Mouse (Mus musculus) stomach, embryonic 14.5 days (tissue): ENCODE measurements around the gene 1600002K03Rik. TPM values are rescaled to one million over a fixed set of nuclear protein-coding genes. Genes with fewer than 3 reads are reported as not detected.

Source experiments
- ATAC-seq: fragments of 200-750 bp; cut with Nextera tagmentation; 2 replicates; pipeline ENCODE4 v1.8.0; 2017; ENCODE audit warnings: low read depth, moderate TSS enrichment; ENCODE audit not compliant: insufficient number of reproducible peaks, insufficient read depth, low FRiP score
- H3K27ac ChIP-seq: fragments of 300-500 bp; sonication (generic); 2 replicates; pipeline ENCODE4 v1.5.1; 2014; ENCODE audit warnings: mild to moderate bottlenecking, low read length, moderate library complexity, mixed read lengths
- H3K27me3 ChIP-seq: fragments of 300-500 bp; sonication (generic); 2 replicates; pipeline ENCODE4 v1.6.1; 2014; ENCODE audit warnings: low read length, control low read depth, mixed read lengths; ENCODE audit not compliant: control insufficient read depth, insufficient read depth
- H3K36me3 ChIP-seq: fragments of 300-500 bp; sonication (generic); 2 replicates; pipeline ENCODE4 v1.6.1; 2014; ENCODE audit warnings: mild to moderate bottlenecking, control low read depth, low read length, moderate library complexity, mixed read lengths; ENCODE audit not compliant: control insufficient read depth, insufficient read depth
- H3K4me1 ChIP-seq: fragments of 300-500 bp; sonication (generic); 2 replicates; pipeline ENCODE4 v1.6.1; 2014; ENCODE audit warnings: low read length, control low read depth, mixed read lengths; ENCODE audit not compliant: control insufficient read depth, insufficient read depth
- H3K4me2 ChIP-seq: fragments of 300-500 bp; sonication (generic); replicated peaks from 2 replicates; pipeline ENCODE4 v1.6.1; 2014; ENCODE audit warnings: low read depth, low read length, control low read depth
- H3K4me3 ChIP-seq: fragments of 300-500 bp; sonication (generic); 2 replicates; pipeline ENCODE4 v1.5.1; 2014; ENCODE audit warnings: low read depth, low read length, control low read depth
- H3K9ac ChIP-seq: fragments of 300-500 bp; sonication (generic); replicated peaks from 2 replicates; pipeline ENCODE4 v1.6.1; 2014; ENCODE audit warnings: low read depth, mild to moderate bottlenecking, control low read depth, low read length, moderate library complexity, mixed read lengths
- H3K9me3 ChIP-seq: fragments of 300-500 bp; sonication (generic); 2 replicates; pipeline ENCODE4 v1.6.1; 2016; ENCODE audit warnings: low read depth, low read length, control low read depth; ENCODE audit not compliant: control insufficient read depth
- WGBS: fragments of 180-500 bp; shearing (Covaris S2); extraction: QIAGEN DNeasy Blood & Tissue Kit; methylation state at CpG from one replicate; pipeline ENCODE4 v1.1.7; 2014; 5-methylcytosine and 5-hydroxymethylcytosine counted together
- polyA plus RNA-seq: library from polyadenylated mRNA; unstranded; fragments of >200 nt; fragmentation: Nextera tagmentation; extraction: Ambion mirVana; gene quantifications from 2 replicates; pipeline ENCODE4 v1.2.1, GENCODE M21; 2014

Gene 1600002K03Rik
- polyA plus RNA-seq, 1 experiment from 2014 or later: 13.9 TPM

DNA sequence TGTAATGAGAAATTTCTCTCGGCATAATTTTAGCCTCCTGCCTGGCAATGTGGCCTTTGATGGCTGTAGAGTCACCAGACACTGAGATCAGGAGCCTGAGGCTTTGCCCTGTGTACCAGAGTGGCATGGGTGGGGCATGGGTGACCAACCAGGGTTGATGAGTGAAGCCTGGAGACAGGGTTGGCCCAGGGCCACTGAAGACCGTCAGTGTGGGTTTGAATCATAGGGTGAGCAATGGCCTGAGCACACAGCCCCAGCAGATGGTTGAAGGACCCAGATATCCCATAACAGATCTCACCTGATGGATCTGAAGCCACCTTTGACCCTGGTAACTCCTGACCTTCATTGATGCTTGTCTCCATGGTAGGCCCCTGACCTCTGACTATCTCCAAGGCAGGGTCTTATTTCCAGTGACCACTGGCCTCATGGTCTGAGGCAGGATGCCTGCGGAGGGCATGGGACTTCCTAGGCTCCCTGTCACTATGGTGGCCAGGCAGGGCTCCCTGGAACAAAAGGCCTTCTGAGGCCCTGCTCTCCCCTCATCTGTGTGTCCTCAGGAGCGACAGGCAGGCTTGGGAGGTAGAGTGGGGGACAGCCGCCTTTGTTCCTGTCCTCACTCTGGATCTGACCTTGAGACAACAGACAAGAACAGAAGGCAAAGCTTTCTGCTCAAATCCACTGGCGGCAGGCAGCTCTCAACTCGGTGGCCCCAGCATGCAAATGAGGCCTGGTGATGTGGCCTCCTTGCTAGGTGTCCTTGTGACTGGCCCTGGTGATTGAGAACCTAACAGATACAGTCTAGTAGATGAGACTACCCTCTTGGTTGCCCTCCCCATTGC, 4.9 kb downstream of the 1600002K03Rik start:
- Histone ChIP-seq H3K4me1 (peaks cover 12% of the 10 kb centered on the region; the same call in 1 of the 2 replicates), H3K36me3 (peaks cover 6% of the 10 kb centered on the region), H3K27me3 (no peaks in the 10 kb centered on the region), H3K4me3 (no peak overlapping the region), H3K9ac (no peak overlapping the region), H3K27ac (no peak overlapping the region), H3K9me3 (no peaks in the 10 kb centered on the region), H3K4me2 (no peak overlapping the region)
- WGBS: 62% methylated on average over 7 of the region's 7 CpGs
- ATAC-seq: no peak

DNA sequence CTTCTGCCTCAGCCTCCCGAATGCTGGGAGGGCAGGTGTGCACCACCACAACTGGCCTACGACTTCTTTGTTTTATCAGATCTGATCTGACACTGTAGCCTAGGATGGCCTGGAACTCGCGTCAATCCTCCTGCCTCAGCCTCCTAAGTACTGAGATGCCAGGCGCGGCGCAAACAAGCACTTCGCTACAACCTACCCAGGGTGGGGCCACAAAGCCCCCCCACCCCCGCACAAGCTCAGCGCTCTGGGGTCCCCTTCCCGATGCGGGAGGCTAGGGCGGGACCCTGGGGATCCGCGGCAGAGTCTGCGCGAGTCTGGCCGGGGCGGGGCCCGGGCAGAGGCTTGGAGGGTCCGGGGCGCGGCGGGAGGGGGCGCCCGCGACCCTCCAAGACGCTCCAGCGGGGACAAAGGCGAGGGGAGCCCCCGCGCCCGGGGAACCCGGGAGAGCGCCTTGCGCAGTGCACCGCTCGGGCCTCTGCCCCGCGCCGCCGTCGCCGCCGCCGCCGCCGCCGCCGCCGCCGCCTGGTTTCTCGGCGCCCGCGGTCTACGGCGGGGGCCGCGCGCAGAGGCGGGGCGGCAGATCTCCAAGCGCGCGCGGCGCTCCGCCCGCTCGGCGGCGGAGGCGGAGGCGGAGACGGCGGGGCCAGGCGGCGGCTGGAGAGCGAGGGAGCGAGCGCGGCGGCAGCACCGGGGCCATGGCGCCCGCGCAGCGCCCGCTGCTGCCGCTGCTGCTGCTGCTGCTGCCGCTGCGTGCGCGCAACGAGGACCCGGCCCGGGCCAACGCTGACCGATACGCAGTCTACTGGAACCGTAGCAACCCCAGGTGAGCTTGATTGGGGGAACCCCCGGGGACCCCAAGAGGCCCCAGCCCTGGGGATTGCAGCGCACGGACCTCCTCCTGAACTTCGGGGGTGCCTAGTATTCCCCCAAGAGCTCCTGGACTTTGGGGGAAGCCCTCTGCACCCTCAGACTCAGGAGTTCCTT, 6.6 kb downstream of the 1600002K03Rik start, which contains the start of gene Efna2:
Gene Efna2, plus strand, starts transcription at position 415 of the 984 bp plus-strand sequence.
- peak; percentile 62; the same call in 1 of the 2 replicates for ATAC-seq
- H3K4me1 ChIP-seq: peaks cover 12% of the 10 kb centered on the region; the same call in 1 of the 2 replicates
- H3K9me3 ChIP-seq: no peaks in the 10 kb centered on the region
- peak within 1 kb of the TSS; percentile 66 for H3K4me3 ChIP-seq
- peaks cover 6% of the 10 kb centered on the region for H3K36me3 ChIP-seq
- 2% methylated on average over 66 of the region's 106 CpGs for WGBS
- peak within 1 kb of the TSS; percentile 55 for H3K27ac ChIP-seq
- H3K9ac ChIP-seq: peak within 1 kb of the TSS; percentile 89
- H3K27me3 ChIP-seq: no peaks in the 10 kb centered on the region
- peak within 1 kb of the TSS; percentile 79 for H3K4me2 ChIP-seq

DNA sequence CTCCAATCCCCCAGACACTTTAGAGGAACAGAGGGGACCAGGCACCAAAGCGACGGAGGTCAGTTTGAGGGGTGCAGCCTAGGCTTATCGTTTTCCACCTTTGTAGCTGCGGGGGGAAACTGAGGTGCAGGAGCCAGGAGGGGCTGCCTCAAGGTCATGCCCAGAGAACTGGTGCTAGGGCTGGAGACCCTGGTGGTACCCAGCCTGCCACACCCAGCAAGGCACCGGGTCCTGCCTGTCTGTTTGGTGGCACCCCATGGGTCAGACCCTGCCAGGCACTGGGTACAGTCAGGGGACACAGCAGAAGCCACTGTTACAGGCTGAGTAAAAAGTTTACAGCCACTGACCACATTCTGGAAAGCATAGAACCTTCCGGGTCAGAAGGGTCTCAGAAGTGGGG, 7.5 kb downstream of the 1600002K03Rik start:
- peak overlapping the region; percentile 79 for H3K4me2 ChIP-seq
- no peak for ATAC-seq
- H3K36me3 ChIP-seq: peaks cover 6% of the 10 kb centered on the region
- H3K9me3 ChIP-seq: no peaks in the 10 kb centered on the region
- WGBS: 42% methylated on average over 6 of the region's 6 CpGs
- H3K9ac ChIP-seq: peak overlapping the region; percentile 89
- no peaks in the 10 kb centered on the region for H3K27me3 ChIP-seq
- H3K4me3 ChIP-seq: peak overlapping the region; percentile 66
- H3K27ac ChIP-seq: no peak overlapping the region
- peaks cover 12% of the 10 kb centered on the region; the same call in 1 of the 2 replicates for H3K4me1 ChIP-seq

DNA sequence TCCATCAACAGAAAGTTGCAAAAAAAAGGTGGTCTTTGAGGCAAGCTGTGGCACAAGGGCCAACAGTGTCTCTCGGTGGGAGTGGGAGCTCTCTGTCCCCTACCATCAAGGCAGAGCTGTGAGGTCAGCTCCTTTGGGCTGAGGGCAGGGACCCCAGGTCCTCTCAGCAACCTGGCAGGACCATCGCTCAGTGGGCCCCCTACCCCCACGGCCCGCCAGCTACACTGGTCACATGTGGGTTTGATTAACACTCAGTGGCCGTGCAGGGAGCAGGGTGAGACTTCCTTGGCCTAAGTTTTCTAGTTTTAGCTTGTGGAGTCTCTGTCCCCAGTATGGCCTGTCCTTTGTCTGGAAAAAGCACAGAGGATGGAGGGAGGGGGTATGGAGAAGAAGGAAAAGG, 8.1 kb downstream of the 1600002K03Rik start:
- ATAC-seq: no peak
- Histone ChIP-seq H3K27ac (no peak overlapping the region), H3K27me3 (no peaks in the 10 kb centered on the region), H3K9me3 (no peaks in the 10 kb centered on the region), H3K9ac (peak overlapping the region; percentile 89; the same call in 1 of the 2 replicates), H3K4me1 (peaks cover 12% of the 10 kb centered on the region; the same call in 1 of the 2 replicates), H3K4me3 (peak overlapping the region; percentile 66; the same call in 1 of the 2 replicates), H3K4me2 (peak overlapping the region; percentile 79), H3K36me3 (peaks cover 6% of the 10 kb centered on the region)
- WGBS: 40% methylated on average over 5 of the region's 5 CpGs

DNA sequence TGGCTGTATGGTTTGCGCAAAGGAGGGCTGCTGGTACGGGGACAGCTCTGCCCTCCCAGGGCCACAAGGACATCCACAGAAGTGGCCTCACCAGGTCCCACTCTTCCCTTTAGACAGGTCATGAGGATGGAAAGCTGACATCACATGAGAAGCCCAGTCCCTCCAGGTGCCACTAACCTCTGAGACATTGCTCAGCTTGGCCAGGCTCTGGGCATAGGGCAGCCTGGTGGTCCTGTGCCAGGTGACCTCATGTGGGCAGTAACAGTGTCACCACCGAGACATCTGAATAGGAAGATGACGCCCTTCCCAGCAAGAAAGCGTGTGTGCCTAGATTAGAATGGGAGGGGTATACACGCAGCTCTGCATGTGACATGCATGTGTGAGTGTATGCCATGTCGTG, 9.8 kb downstream of the 1600002K03Rik start:
- WGBS: 97% methylated on average over 7 of the region's 7 CpGs
- Histone ChIP-seq H3K9ac (no peak overlapping the region), H3K27me3 (no peaks in the 10 kb centered on the region), H3K4me2 (no peak overlapping the region), H3K27ac (no peak overlapping the region), H3K4me1 (peaks cover 12% of the 10 kb centered on the region; the same call in 1 of the 2 replicates), H3K36me3 (peaks cover 11% of the 10 kb centered on the region), H3K4me3 (no peak overlapping the region), H3K9me3 (no peaks in the 10 kb centered on the region)
- ATAC-seq: no peak

DNA sequence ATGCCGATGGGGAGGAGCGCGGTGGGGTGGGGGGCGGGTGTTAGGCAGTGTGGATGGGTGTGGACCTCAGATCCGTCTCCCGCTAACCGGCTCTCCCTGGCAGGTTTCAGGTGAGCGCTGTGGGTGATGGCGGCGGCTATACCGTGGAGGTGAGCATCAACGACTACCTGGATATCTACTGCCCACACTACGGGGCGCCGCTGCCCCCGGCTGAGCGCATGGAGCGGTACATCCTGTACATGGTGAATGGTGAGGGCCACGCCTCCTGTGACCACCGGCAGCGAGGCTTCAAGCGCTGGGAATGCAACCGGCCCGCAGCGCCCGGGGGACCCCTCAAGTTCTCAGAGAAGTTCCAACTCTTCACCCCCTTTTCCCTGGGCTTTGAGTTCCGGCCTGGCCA, 13.9 kb downstream of the 1600002K03Rik start:
- H3K27me3 ChIP-seq: peaks cover 11% of the 10 kb centered on the region
- peaks cover 24% of the 10 kb centered on the region for H3K36me3 ChIP-seq
- H3K4me3 ChIP-seq: no peak overlapping the region
- 54% methylated on average over 27 of the region's 27 CpGs for WGBS
- peaks cover 10% of the 10 kb centered on the region; the same call in 1 of the 2 replicates for H3K4me1 ChIP-seq
- no peak overlapping the region for H3K9ac ChIP-seq
- H3K9me3 ChIP-seq: no peaks in the 10 kb centered on the region
- H3K27ac ChIP-seq: no peak overlapping the region
- no peak overlapping the region for H3K4me2 ChIP-seq
- no peak for ATAC-seq

DNA sequence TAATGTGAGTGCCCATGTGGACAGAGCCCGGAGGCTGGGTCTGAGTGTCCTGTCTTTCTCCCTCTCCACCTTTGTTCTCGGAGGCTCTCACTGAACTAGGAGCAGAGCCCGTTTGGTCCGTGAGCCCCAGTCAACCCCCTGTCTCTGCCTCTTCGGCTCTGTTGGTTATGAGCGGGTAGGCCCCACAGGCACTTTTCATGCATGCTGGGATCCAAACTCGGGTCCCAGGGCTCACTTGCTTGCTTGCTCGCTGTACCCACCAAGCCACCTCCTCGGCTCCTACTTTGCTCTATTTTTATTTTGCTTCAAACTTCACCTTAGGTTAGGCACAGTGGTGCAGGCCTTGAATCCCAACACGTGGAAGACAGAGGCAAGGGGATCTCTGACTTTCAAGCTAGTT, 15.0 kb downstream of the 1600002K03Rik start:
- no peak for ATAC-seq
- WGBS: 92% methylated on average over 10 of the region's 10 CpGs

More for the DNA sequence above, 15.0 kb downstream of the 1600002K03Rik start:
- Histone ChIP-seq H3K36me3 (peaks cover 17% of the 10 kb centered on the region; the same call in 1 of the 2 replicates), H3K4me1 (peaks cover 10% of the 10 kb centered on the region; the same call in 1 of the 2 replicates), H3K4me2 (no peak overlapping the region), H3K9me3 (no peaks in the 10 kb centered on the region), H3K9ac (no peak overlapping the region), H3K27ac (no peak overlapping the region), H3K4me3 (no peak overlapping the region), H3K27me3 (peaks cover 14% of the 10 kb centered on the region)
